Mouse (Mus musculus) liver, postnatal 0 days (tissue): ENCODE measurements at regions not wholly inside any gene's neighbourhood (a gene's known extent, or its start where the extent isn't known, plus 50 kb on each side); places are given as distances from the start of the nearest gene placed in this dataset.

Experiments
- CTCF ChIP-seq: sonication (generic); IDR thresholded peaks from 2 replicates; pipeline ENCODE4 v1.5.1; 2016; ENCODE audit warnings: antibody characterized with exemption, low read depth
- EP300 ChIP-seq: IDR thresholded peaks from 2 replicates; pipeline ENCODE4 v1.6.1; 2016; ENCODE audit warnings: antibody characterized with exemption, low read depth, mild to moderate bottlenecking

DNA sequence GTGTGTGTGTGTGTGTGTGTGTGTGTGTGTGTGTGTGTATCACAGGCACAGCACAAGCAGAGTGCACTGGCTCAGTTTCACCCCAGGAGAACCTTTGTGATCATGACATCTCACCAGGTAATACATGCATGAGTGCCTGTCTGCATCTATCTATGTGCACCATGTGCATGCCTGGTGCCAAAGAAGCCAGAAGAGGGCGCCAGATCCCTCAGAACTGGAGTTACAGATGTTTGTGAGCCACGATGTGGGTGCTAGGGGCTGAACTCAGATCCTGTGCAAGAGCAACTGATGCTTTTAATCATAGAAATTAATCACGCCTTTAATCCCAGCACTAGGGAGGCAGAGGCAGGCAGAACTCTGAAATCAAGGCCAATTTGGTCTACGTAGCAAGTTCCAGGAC, 75.9 kb downstream of the Xrcc2 start:
- TF ChIP-seq CTCF (peak; percentile 11; the same call in 1 of the 2 replicates), EP300 (no peak)
